Mouse (Mus musculus) megakaryocyte, embryonic 14.5 days (primary cell): ENCODE measurements around the gene Rpl13a.

Experiments
- FLI1 ChIP-seq: IDR thresholded peaks from 2 replicates; pipeline ENCODE4 v1.6.1; 2012; ENCODE audit warnings: low read length, inconsistent platforms, mixed read lengths
- GATA1 ChIP-seq: IDR thresholded peaks from 3 replicates; pipeline ENCODE4 v1.6.1; 2012; ENCODE audit warnings: mixed read lengths, low read length, inconsistent platforms, borderline replicate concordance

DNA sequence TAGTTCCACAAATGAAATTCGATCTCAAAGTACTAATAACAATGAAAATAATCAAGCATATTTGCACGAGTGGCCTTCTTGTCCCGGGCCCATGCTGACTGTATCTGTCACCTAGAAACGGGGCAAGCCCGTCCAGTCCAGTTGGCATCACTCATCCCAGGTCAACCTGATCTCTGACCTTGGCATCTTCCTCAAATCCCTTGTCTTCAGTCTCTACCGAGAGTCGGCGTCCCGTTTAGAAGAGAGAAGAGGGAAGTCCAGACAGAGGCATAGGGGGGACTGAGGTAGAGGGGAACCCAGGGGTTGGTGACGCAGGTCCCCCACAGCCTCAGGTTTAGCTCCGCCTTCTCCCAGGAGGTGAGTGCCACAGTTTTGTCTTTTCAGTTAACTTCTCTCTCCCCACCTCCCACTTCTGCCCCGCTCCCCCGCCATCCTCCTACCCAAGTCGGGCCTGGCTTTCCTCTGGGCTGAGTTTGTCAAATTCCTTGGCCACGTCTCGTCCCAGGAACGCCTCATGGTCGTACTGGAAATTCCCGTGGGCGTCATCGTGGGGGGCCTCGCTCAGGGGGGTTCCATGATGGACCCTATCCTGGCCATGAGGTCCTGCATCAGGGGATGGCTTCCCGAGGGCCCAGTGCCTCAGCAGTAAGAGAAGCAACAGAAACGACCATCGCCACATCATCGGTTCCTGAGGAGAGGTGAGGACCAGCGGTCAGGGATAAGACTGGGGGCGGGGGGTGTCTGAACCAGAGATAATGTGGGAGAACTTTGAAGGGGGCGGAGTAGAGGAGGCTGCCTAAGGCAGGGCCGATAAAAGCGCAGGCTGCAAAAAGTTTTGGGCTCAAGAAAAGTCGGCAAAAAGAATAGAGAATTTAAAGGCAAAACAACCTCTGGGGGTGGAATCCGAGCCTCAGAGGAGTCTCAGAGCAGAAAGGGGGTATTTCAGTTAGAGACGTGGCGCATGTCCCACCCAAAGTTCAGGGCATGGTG lies 37.3 kb downstream of the Rpl13a start:
- TF ChIP-seq GATA1: no peak
- TF ChIP-seq FLI1: no peak
